Mouse (Mus musculus) macrophage (primary cell): ENCODE measurements around the gene Prdm11. TPM values are rescaled to one million over a fixed set of nuclear protein-coding genes. Genes with fewer than 3 reads are reported as not detected.

Experiments
- H3K27ac ChIP-seq: fragments of 350-480 bp; formaldehyde crosslinking; 2 replicates; pipeline ENCODE4 v1.9.0; 2021
- H3K36me3 ChIP-seq: fragments of 350-480 bp; formaldehyde crosslinking; 2 replicates; pipeline ENCODE4 v1.9.0; 2021; ENCODE audit errors: inconsistent target
- H3K4me3 ChIP-seq: fragments of 350-480 bp; formaldehyde crosslinking; 2 replicates; pipeline ENCODE4 v1.9.0; 2021; ENCODE audit errors: inconsistent target
- H3K79me2 ChIP-seq: fragments of 350-480 bp; formaldehyde crosslinking; 2 replicates; pipeline ENCODE4 v1.9.0; 2021; ENCODE audit errors: inconsistent target
- WGBS: methylation state at CpG from one replicate; pipeline ENCODE4 v1.1.7; 2026; ENCODE audit warnings: inconsistent platforms; ENCODE audit not compliant: missing documents; 5-methylcytosine and 5-hydroxymethylcytosine counted together
- polyA plus RNA-seq: library from polyadenylated mRNA; stranded (reverse); fragments of 250-400 nt; gene quantifications from 3 replicates; pipeline ENCODE4 v1.2.4, GENCODE M21; 2018; ENCODE audit warnings: inconsistent platforms

The Prdm11 gene
- polyA plus RNA-seq, 1 experiment from 2014 or later = 1.1 TPM

DNA sequence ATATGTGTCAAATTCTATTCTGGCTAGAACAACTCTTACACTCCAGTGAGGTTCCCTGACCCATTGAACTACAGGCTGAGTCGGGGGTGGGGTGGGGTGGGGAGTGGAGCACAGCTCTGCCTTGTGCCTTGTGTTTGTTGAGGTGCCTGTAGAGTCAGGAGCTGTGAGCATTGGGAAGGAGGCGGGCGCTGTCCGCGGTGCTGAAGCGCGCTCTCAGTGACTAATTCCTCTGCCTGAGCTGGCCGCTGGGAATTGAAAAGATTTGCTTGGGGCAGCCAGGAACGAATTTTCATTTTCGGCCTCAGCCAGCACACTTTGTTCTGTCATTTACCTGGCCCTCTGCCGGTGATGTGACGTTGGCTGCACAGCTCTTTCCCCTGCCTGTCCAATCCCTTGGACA is 25.7 kb upstream of the Prdm11 start:
- WGBS = 13% methylated on average over 12 of the region's 12 CpGs
- Histone ChIP-seq H3K79me2 (no peaks in the 10 kb centered on the region), H3K4me3 (no peak overlapping the region), H3K27ac (no peak overlapping the region), H3K36me3 (no peaks in the 10 kb centered on the region)

DNA sequence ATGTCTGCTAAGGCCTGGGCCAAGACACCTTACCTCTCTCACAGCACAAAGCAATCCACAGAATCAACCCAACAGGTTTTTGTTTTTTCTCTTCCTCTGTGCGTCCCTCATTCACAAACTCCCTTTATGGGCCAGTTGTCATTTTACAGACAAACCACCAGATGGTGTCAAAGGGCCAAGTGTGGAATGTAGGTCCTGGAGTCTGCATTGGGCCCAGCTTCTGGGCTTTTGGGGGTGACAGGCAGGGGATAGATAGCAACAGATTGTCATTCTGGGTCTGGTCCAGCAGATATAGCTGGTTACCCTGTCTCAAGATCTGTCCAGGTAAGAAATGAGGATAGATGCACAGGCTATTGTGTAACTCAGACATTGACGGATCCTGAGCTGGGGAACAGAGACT is 23.0 kb upstream of the Prdm11 start:
- no peak overlapping the region for H3K4me3 ChIP-seq
- no peak overlapping the region for H3K27ac ChIP-seq
- H3K36me3 ChIP-seq = no peaks in the 10 kb centered on the region
- H3K79me2 ChIP-seq = no peaks in the 10 kb centered on the region
- 29% methylated on average over 2 of the region's 2 CpGs for WGBS

- WGBS = 15% methylated on average over 2 of the region's 2 CpGs
- H3K36me3 ChIP-seq = no peaks in the 10 kb centered on the region
- no peaks in the 10 kb centered on the region for H3K79me2 ChIP-seq
- H3K27ac ChIP-seq = no peak overlapping the region
- no peak overlapping the region for H3K4me3 ChIP-seq
Measured at GRCm38 (mm10) chr2:93063347-93063746, 17.4 kb upstream of the Prdm11 start.

GRCm38 (mm10) chr2:93051873-93052272 is 5.9 kb upstream of the Prdm11 start:
- Histone ChIP-seq H3K36me3 (no peaks in the 10 kb centered on the region), H3K79me2 (no peaks in the 10 kb centered on the region), H3K4me3 (no peak overlapping the region), H3K27ac (no peak overlapping the region)
- WGBS = 73% methylated on average over 1 of the region's 1 CpGs

DNA sequence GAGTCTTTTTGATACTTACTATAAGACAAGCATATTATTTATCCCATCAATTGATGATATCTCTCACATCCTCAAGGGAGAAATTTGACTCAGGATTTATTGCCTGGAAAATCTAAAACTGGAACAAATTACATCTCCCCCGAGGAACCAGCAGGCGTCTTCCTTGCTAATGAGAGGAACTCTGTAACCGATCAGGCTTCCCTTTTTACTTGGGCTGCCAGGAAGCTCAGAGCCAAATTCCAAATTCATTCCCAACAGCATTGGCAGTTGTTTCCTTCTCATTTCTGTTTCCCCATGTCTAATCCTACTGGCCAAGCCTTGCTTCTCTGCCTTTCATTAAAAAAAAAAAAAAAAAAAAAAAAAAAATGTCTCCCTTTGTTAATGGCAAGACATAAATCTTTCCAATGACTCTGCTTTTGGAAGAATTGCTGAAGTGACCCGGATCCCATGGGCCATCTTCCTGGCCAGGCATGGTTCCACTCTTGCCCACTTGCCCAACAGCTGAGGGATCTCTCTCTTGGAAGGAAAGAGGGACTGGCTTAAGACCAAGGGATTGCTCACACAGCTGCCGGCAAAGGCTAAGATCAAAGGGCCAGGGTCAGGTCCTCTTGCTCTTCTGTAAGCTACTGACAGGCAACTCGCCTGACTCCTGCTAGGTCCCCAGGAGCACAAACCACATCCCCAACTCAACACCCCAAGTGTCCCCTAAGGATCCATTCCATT is 2.8 kb upstream of the Prdm11 start:
- H3K4me3 ChIP-seq = no peak overlapping the region
- H3K27ac ChIP-seq = no peak overlapping the region
- 58% methylated on average over 6 of the region's 6 CpGs for WGBS
- H3K79me2 ChIP-seq = no peaks in the 10 kb centered on the region
- no peaks in the 10 kb centered on the region for H3K36me3 ChIP-seq

GRCm38 (mm10) chr2:93047491-93048050 is 1.6 kb upstream of the Prdm11 start:
- Histone ChIP-seq H3K27ac (no peak overlapping the region), H3K36me3 (no peaks in the 10 kb centered on the region), H3K4me3 (no peak overlapping the region), H3K79me2 (no peaks in the 10 kb centered on the region)
- WGBS = 35% methylated on average over 6 of the region's 7 CpGs

DNA sequence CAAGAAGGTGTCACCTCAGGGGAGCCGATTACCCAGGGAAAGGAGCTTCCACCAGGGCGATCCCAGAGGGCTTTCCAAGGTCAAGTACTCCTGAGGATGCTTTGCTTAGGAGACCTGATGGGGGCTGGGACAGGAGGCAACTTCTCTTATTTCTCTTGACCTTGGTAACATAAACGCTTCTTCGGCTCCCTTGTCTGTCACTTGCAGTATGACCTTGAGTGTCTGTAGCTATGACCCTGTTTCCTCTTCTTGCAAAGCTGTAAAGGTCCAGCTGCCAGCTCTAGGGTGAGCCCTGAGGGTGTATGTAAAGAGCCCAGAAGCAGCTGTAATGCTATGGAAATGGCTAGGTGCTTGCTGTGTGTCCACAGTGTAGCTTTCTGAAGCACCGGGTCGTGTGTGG is 1.1 kb upstream of the Prdm11 start:
- H3K36me3 ChIP-seq = no peaks in the 10 kb centered on the region
- 89% methylated on average over 6 of the region's 6 CpGs for WGBS
- no peak overlapping the region for H3K4me3 ChIP-seq
- no peak overlapping the region for H3K27ac ChIP-seq
- no peaks in the 10 kb centered on the region for H3K79me2 ChIP-seq

- WGBS = 28% methylated on average over 5 of the region's 5 CpGs
- H3K36me3 ChIP-seq = no peaks in the 10 kb centered on the region
- H3K27ac ChIP-seq = no peak overlapping the region
- peak overlapping the region; percentile 10; the same call in 1 of the 2 replicates for H3K4me3 ChIP-seq
- H3K79me2 ChIP-seq = no peaks in the 10 kb centered on the region
Measured at GRCm38 (mm10) chr2:93046509-93046835, 505 bp upstream of the Prdm11 start.

DNA sequence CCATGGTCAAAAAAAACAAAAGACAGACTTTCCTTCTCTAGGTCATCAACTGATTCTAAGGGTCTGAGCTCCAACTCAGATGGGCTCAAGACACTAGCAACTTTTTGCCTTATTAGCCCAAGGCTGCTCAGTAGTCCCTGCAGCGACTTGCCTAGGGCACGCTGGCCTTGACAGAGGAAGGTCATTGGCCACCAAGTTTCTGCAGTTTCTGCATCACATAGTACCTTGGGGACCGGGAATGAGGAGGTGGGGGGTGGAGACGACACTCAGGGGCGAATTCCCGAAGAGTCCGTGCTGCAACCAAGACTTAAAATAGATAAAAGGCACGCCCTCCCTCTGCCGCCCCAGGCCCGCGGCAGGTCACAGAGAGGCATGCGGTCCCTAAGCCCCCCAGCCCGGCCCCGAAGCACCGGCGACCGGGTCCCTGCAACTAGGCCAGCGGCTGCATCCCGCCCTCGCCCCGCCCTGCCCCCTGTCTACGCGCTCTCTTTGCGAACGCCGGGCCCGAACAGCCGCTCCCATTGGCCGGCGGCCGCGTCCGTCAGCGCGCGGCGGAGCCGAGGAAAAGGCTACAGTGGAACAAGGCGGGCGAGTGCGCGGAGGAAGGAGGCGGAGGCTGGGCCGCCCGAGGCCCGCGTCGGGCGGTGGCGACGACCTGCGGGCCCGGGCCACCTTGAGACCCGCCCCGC is 694 bp downstream of the Prdm11 start:
- Histone ChIP-seq H3K36me3 (no peaks in the 10 kb centered on the region), H3K4me3 (peak overlapping the region; percentile 33), H3K79me2 (no peaks in the 10 kb centered on the region), H3K27ac (no peak overlapping the region)
- WGBS = 3% methylated on average over 33 of the region's 55 CpGs

- H3K27ac ChIP-seq = no peak overlapping the region
- H3K36me3 ChIP-seq = no peaks in the 10 kb centered on the region
- no peaks in the 10 kb centered on the region for H3K79me2 ChIP-seq
- 92% methylated on average over 3 of the region's 3 CpGs for whole genome bisulfite sequencing
- H3K4me3 ChIP-seq = no peak overlapping the region
Measured at GRCm38 (mm10) chr2:93043449-93044157, 2.4 kb downstream of the Prdm11 start.

DNA sequence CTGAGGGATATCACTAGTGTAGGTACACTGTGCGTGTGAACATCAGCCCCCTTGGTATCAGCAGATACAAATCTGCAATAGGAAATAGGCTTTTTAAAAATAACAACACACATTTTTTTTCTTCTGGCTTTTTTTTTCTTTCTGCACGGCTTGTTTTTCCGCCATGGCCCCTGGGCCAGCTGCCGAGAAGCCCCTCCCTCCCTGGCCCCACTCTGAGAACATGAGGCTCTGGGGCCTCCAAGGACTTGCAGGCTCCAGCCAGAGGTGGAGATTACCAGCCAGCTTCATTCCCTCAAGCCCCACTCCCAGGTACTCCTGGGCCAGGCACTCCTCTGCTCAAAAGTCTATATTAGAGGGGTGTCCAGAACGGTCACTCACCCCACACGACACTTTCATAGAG is 4.5 kb downstream of the Prdm11 start:
- Histone ChIP-seq H3K36me3 (no peaks in the 10 kb centered on the region), H3K79me2 (no peaks in the 10 kb centered on the region), H3K27ac (no peak overlapping the region), H3K4me3 (no peak overlapping the region)
- 74% methylated on average over 6 of the region's 6 CpGs for WGBS

- no peak overlapping the region for H3K4me3 ChIP-seq
- no peak overlapping the region for H3K27ac ChIP-seq
- 76% methylated on average over 7 of the region's 7 CpGs for WGBS
- H3K79me2 ChIP-seq = no peaks in the 10 kb centered on the region
- H3K36me3 ChIP-seq = no peaks in the 10 kb centered on the region
Measured at GRCm38 (mm10) chr2:93040841-93041240, 5.1 kb downstream of the Prdm11 start.

DNA sequence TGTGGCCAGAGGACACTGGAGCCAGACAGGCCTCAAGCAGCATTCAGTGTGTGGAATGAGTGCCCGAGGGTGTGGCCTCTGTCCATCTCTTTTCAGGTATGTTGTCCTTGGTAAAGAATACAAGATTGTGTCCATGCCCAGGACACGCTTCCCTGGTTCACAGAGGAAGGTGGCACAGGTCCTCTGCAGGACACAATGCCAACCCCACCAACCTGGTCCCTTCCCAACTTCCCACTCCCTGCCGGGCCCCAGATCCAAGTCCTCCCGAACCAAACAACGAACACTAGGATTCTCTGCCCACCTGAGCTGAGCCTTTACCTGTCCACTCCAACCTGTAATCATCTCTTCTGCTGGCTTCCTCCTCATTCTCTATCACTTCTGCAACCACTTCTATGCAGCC is 6.3 kb downstream of the Prdm11 start:
- no peak overlapping the region for H3K4me3 ChIP-seq
- no peak overlapping the region for H3K27ac ChIP-seq
- H3K79me2 ChIP-seq = no peaks in the 10 kb centered on the region
- H3K36me3 ChIP-seq = no peaks in the 10 kb centered on the region
- 93% methylated on average over 5 of the region's 5 CpGs for WGBS

- 92% methylated on average over 3 of the region's 3 CpGs for WGBS
- no peak overlapping the region for H3K27ac ChIP-seq
- no peaks in the 10 kb centered on the region for H3K36me3 ChIP-seq
- no peak overlapping the region for H3K4me3 ChIP-seq
- H3K79me2 ChIP-seq = no peaks in the 10 kb centered on the region
Measured at GRCm38 (mm10) chr2:93039043-93039442, 6.9 kb downstream of the Prdm11 start.

DNA sequence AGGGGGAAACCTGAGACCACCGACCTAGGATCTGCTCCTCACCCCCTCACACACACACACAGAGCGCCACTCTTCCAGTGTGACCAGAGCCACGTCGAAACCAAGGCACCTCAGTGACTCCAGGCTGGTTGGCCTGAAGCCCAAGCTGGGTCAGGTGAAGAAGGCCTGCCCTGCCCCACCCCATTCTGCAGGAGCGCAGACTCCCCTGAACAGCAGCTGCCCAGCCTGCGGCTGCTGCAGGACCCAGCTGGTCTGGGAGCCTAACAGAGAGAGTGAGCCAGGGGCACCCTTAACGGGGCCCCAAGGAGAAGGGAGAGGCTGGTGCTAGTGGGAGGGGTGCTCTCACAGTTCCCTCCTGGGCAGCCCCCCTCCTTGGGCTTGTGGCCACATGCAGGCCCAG is 10.3 kb downstream of the Prdm11 start:
- H3K4me3 ChIP-seq = no peak overlapping the region
- no peaks in the 10 kb centered on the region for H3K79me2 ChIP-seq
- WGBS = 47% methylated on average over 7 of the region's 7 CpGs
- H3K36me3 ChIP-seq = no peaks in the 10 kb centered on the region
- no peak overlapping the region for H3K27ac ChIP-seq
